Mouse (Mus musculus) embryonic facial prominence, embryonic 15.5 days (tissue): Measurements from ENCODE around the gene Twf1. TPM values are rescaled to one million over a fixed set of nuclear protein-coding genes. Genes with fewer than 3 reads are reported as not detected.
A peak's percentile ranks its signal among the peaks of the same experiment; 100 is the strongest.

Experiments
- ATAC-seq: fragments of 200-750 bp; cut with Nextera tagmentation; 2 replicates; pipeline ENCODE4 v1.8.0; 2017; ENCODE audit warnings: low read depth, moderate TSS enrichment; ENCODE audit not compliant: insufficient number of reproducible peaks, low FRiP score, low TSS enrichment
- H3K27ac ChIP-seq: fragments of 300-500 bp; sonication (generic); replicated peaks from 2 replicates; pipeline ENCODE4 v1.5.1; 2015; ENCODE audit warnings: mild to moderate bottlenecking, inconsistent platforms
- H3K27me3 ChIP-seq: fragments of 300-500 bp; sonication (generic); 2 replicates; pipeline ENCODE4 v1.6.1; 2015; ENCODE audit warnings: inconsistent platforms
- H3K36me3 ChIP-seq: fragments of 300-500 bp; sonication (generic); 2 replicates; pipeline ENCODE4 v1.6.1; 2015; ENCODE audit warnings: mild to moderate bottlenecking, inconsistent platforms
- H3K4me1 ChIP-seq: fragments of 300-500 bp; sonication (generic); 2 replicates; pipeline ENCODE4 v1.6.1; 2015; ENCODE audit warnings: inconsistent platforms
- H3K4me2 ChIP-seq: fragments of 300-500 bp; sonication (generic); replicated peaks from 2 replicates; pipeline ENCODE4 v1.6.1; 2015; ENCODE audit warnings: mild to moderate bottlenecking, inconsistent platforms
- H3K4me3 ChIP-seq: fragments of 300-500 bp; sonication (generic); replicated peaks from 2 replicates; pipeline ENCODE4 v1.5.1; 2015; ENCODE audit warnings: mild to moderate bottlenecking, inconsistent platforms
- H3K9ac ChIP-seq: fragments of 300-500 bp; sonication (generic); 2 replicates; pipeline ENCODE4 v1.6.1; 2015; ENCODE audit warnings: inconsistent platforms
- H3K9me3 ChIP-seq: fragments of 300-500 bp; sonication (generic); replicated peaks from 2 replicates; pipeline ENCODE4 v1.6.1; 2016; ENCODE audit warnings: inconsistent platforms
- WGBS: fragments of 180-500 bp; shearing (Covaris S2); methylation state at CpG from one replicate; pipeline ENCODE4 v1.1.7; 2015; 5-methylcytosine and 5-hydroxymethylcytosine counted together
- polyA plus RNA-seq: library from polyadenylated mRNA; unstranded; fragments of >200 nt; fragmentation: Nextera tagmentation; extraction: Ambion mirVana; gene quantifications from 2 replicates; pipeline ENCODE4 v1.2.1, GENCODE M21; 2015

Twf1 gene
- polyA plus RNA-seq, 1 experiment from 2014 or later: 85.5 TPM

DNA sequence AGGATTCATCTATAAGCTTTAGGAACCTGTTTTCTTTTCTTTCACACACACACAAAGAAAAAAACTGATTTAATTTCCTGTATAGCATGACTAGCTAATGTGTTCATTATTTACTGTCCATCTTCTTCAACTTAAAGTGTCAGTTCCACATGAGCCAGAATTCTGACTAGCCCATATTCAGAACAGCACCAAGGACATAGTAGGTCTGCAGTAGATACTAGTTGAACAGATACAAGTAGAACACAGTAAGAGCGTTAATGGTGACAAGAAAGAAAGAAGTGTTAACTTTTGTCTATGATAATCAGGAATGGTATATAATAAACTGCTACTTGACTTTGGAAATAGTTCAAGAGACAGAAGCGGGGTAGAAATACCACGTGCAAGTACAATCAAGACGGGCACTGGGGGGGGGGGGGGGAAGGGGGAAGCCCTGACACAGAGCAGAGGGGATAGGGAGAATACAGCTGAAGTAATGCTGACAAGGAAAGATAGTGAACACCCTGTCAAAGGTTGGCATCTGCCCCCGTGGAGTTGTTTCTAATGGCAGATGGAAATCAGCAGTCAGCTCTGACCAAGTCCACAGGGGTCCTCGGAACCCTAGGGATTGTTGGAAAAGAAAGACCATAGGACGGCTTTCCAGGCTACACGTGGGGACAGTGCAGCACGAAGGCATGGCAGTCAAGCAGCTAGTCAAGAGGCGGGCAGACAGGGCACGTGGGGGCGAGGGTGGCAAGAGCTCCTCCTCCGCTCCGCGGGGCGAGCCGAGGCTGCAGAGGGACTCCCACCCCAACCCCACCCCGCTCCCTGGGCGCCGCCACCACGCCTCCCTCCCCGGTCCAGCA is 46.9 kb downstream of the Twf1 start:
- 8% methylated on average over 22 of the region's 22 CpGs for WGBS
- H3K36me3 ChIP-seq: no peaks in the 10 kb centered on the region
- H3K27me3 ChIP-seq: no peaks in the 10 kb centered on the region
- ATAC-seq: peak; percentile 86
- H3K4me1 ChIP-seq: 0 out of 2 replicates have a peak, but pooled peaks cover 5% of the 10 kb centered on the region
- no peaks in the 10 kb centered on the region for H3K9me3 ChIP-seq
- H3K4me2 ChIP-seq: peak overlapping the region; percentile 80
- peak overlapping the region; percentile 93 for H3K4me3 ChIP-seq
- peak overlapping the region; percentile 40 for H3K9ac ChIP-seq
- 0 out of 2 replicates have a peak overlapping the region, but pooled peaks have one; percentile 55 for H3K27ac ChIP-seq

- no peak for ATAC-seq
- H3K9ac ChIP-seq: no peak overlapping the region
- 0 out of 2 replicates have a peak, but pooled peaks cover 2% of the 10 kb centered on the region for H3K4me1 ChIP-seq
- no peak overlapping the region for H3K27ac ChIP-seq
- WGBS: 86% methylated on average over 3 of the region's 3 CpGs
- no peak overlapping the region for H3K4me3 ChIP-seq
- no peaks in the 10 kb centered on the region for H3K36me3 ChIP-seq
- H3K4me2 ChIP-seq: no peak overlapping the region
- H3K27me3 ChIP-seq: no peaks in the 10 kb centered on the region
- no peaks in the 10 kb centered on the region for H3K9me3 ChIP-seq
Observed at GRCm38 (mm10) chr15:94539296-94539695, 50.4 kb downstream of the Twf1 start.

GRCm38 (mm10) chr15:94535521-94535920 is 54.2 kb downstream of the Twf1 start:
- no peak overlapping the region for H3K27ac ChIP-seq
- 88% methylated on average over 7 of the region's 7 CpGs for WGBS
- ATAC-seq: no peak
- no peak overlapping the region for H3K9ac ChIP-seq
- no peaks in the 10 kb centered on the region for H3K36me3 ChIP-seq
- no peak overlapping the region for H3K4me2 ChIP-seq
- no peaks in the 10 kb centered on the region for H3K9me3 ChIP-seq
- no peak overlapping the region for H3K4me3 ChIP-seq
- no peaks in the 10 kb centered on the region for H3K27me3 ChIP-seq
- H3K4me1 ChIP-seq: no peaks in the 10 kb centered on the region

- Histone ChIP-seq H3K9me3 (no peaks in the 10 kb centered on the region), H3K4me2 (no peak overlapping the region), H3K4me3 (no peak overlapping the region), H3K27me3 (no peaks in the 10 kb centered on the region), H3K27ac (no peak overlapping the region), H3K4me1 (no peaks in the 10 kb centered on the region), H3K36me3 (0 out of 2 replicates have a peak, but pooled peaks cover 6% of the 10 kb centered on the region), H3K9ac (no peak overlapping the region)
- WGBS: 79% methylated on average over 6 of the region's 6 CpGs
- no peak for ATAC-seq
Observed at GRCm38 (mm10) chr15:94532956-94533355, 56.7 kb downstream of the Twf1 start.

DNA sequence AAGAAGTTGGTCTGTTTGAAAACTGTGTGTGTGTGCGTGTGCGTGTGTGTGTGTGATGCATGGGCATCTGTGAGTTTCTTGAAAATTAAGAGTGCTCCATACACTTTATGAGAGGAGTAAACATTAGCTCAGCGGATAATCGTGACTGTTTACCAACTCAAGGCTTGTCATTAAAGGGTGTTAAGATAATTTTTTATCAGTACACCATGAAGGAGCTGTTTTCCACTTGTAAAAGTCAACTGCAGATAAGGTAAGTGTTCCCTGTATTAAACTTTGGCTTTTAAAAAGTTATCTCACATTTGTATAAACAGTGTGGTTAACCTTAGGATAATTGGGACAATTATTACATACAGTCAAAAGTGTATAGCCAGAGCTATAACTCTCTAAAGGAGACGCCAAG is 57.4 kb downstream of the Twf1 start:
- Histone ChIP-seq H3K4me3 (no peak overlapping the region), H3K4me2 (no peak overlapping the region), H3K27me3 (no peaks in the 10 kb centered on the region), H3K9me3 (no peaks in the 10 kb centered on the region), H3K36me3 (0 out of 2 replicates have a peak, but pooled peaks cover 12% of the 10 kb centered on the region), H3K27ac (no peak overlapping the region), H3K4me1 (no peaks in the 10 kb centered on the region), H3K9ac (no peak overlapping the region)
- WGBS: 76% methylated on average over 5 of the region's 5 CpGs
- ATAC-seq: no peak

DNA sequence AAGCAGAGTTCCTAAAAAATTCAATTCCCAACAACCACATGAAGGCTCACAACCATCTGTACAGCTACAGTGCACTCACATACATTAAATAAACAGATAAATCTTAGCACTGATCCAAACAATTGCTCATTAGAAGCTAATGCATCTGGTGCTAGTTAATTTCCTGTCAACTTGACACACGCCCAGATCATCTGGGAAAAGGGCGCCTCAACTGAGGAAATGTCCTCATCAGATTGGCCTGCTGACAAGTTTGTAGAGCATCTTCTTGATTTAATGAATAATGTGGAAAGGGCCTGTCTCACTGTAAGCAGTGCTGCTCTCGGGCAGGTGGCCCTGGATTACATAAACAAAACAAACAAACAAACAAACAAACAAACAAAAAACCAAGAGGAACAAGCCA is 59.2 kb downstream of the Twf1 start:
- WGBS: 77% methylated on average over 3 of the region's 3 CpGs
- H3K36me3 ChIP-seq: 0 out of 2 replicates have a peak, but pooled peaks cover 13% of the 10 kb centered on the region
- H3K9ac ChIP-seq: no peak overlapping the region
- no peak overlapping the region for H3K4me2 ChIP-seq
- H3K4me3 ChIP-seq: no peak overlapping the region
- H3K27ac ChIP-seq: no peak overlapping the region
- no peaks in the 10 kb centered on the region for H3K9me3 ChIP-seq
- ATAC-seq: no peak
- H3K4me1 ChIP-seq: no peaks in the 10 kb centered on the region
- no peaks in the 10 kb centered on the region for H3K27me3 ChIP-seq

Other genes with a start within 250 kb of the Twf1 start
- 8.7 and 9.3 TPM in 2 replicates for gene Adamts20, start 124.5 kb downstream of the Twf1 start, polyA plus RNA-seq
- 8.7 and 8.9 TPM in 2 replicates for gene Pus7l, start 46.3 kb downstream of the Twf1 start, polyA plus RNA-seq
- gene Irak4, start 46.2 kb downstream of the Twf1 start, polyA plus RNA-seq: 8.4 and 11.3 TPM in 2 replicates
- gene Tmem117, start 39.3 kb upstream of the Twf1 start, polyA plus RNA-seq: 8.0 and 9.1 TPM in 2 replicates